In the genomic region with DNA sequence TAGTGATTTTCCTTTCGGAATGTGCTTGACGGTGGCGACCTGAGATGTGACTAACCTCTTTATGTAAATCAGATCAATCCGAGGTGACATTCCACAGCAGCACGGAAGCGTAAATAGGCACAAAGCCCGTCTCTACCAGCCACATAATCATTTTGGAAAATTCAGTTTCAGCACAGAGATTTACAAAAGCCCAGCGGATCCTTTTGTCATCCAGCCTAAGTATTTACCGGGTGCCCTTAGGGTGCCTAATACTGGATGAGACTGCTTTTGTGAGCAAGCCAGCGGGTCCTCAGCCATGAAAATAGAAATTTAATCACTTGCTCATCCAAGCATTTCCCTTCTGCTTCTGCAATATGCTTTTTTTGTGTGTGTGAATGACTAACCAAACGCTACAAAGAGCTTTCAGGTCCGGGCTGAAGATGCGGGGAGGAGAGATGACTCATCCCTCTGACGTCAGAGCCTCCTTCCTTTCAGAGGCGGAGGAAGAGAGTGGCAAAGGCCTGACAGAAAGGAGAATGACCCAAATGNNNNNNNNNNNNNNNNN, we compare ENCODE assay signal across 8 mouse cellular contexts.
A peak's percentile ranks its signal among the peaks of the same experiment; 100 is the strongest.
DNase-seq lines count a peak whose midpoint lies in the region; ATAC-seq and TF ChIP-seq lines count a peak whose summit lies in the region.

No protein-coding gene starts in this region.

- no peaks in the 10 kb centered on the region for H3K27me3 ChIP-seq in C2C12 (ENCODE audit: control insufficient read depth, insufficient read depth, insufficient read length)
- H3K27me3 ChIP-seq in embryonic facial prominence, embryonic 13.5 days = no peaks in the 10 kb centered on the region
- no peaks in the 10 kb centered on the region for H3K27me3 ChIP-seq in heart, embryonic 13.5 days (replicated peaks)
- H3K27me3 ChIP-seq in kidney, postnatal 0 days (ENCODE audit: insufficient read depth, low read length) = no peaks in the 10 kb centered on the region
- no peaks in the 10 kb centered on the region for H3K27me3 ChIP-seq in liver, embryonic 11.5 days (replicated peaks; ENCODE audit: control insufficient read depth, insufficient read depth, low read length)

- peak; percentile 67 for DNase-seq in adrenal gland, postnatal 14 days
- DNase-seq in kidney, postnatal 0 days (ENCODE audit: low spot score) = peak; percentile 51
- no peak for DNase-seq in liver, embryonic 11.5 days (ENCODE audit: low spot score)
- DNase-seq in natural killer cell, adult 2 months (ENCODE audit: low spot score in 2 of 2) = peak; percentile 74
- DNase-seq in thymus, postnatal 14 days = peak; percentile 10

- H3K9me3 ChIP-seq in embryonic facial prominence, embryonic 13.5 days = no peaks in the 10 kb centered on the region
- H3K9me3 ChIP-seq in heart, embryonic 13.5 days = no peaks in the 10 kb centered on the region
- no peaks in the 10 kb centered on the region for H3K9me3 ChIP-seq in kidney, postnatal 0 days (replicated peaks; ENCODE audit: low read length)
- no peaks in the 10 kb centered on the region for H3K9me3 ChIP-seq in liver, embryonic 11.5 days (ENCODE audit: control insufficient read depth, low read length)

- no peaks in the 10 kb centered on the region for H3K36me3 ChIP-seq in C2C12 (ENCODE audit: control insufficient read depth, insufficient read depth)
- H3K36me3 ChIP-seq in embryonic facial prominence, embryonic 13.5 days = no peaks in the 10 kb centered on the region
- no peaks in the 10 kb centered on the region for H3K36me3 ChIP-seq in heart, embryonic 13.5 days
- H3K36me3 ChIP-seq in kidney, postnatal 0 days (ENCODE audit: insufficient read depth, low read length) = no peaks in the 10 kb centered on the region
- no peaks in the 10 kb centered on the region for H3K36me3 ChIP-seq in liver, embryonic 11.5 days (ENCODE audit: control insufficient read depth, insufficient read depth, low read length)

- TF ChIP-seq CTCF in C2C12 (IDR thresholded peaks at IDR 0.05; ENCODE audit: control insufficient read depth, insufficient read depth, insufficient read length) = no peak
- TF ChIP-seq CTCF in kidney, postnatal 0 days (IDR thresholded peaks at IDR 0.05; ENCODE audit: low read depth) = no peak

- H3K79me3 ChIP-seq in C2C12 (ENCODE audit: low read depth) = no peaks in the 10 kb centered on the region

- H3K79me2 ChIP-seq in C2C12 (ENCODE audit: control insufficient read depth, insufficient read depth) = no peaks in the 10 kb centered on the region

- peak overlapping the region; percentile 54 for H3K9ac ChIP-seq in embryonic facial prominence, embryonic 13.5 days
- H3K9ac ChIP-seq in heart, embryonic 13.5 days = peak overlapping the region; percentile 78
- H3K9ac ChIP-seq in kidney, postnatal 0 days (ENCODE audit: low read depth, low read length) = no peak overlapping the region
- H3K9ac ChIP-seq in liver, embryonic 11.5 days (ENCODE audit: low read depth, low read length) = no peak overlapping the region

- no peak overlapping the region for H3K4me3 ChIP-seq in C2C12 (ENCODE audit: insufficient read depth, poor library complexity, severe bottlenecking)
- peak overlapping the region; percentile 41 for H3K4me3 ChIP-seq in embryonic facial prominence, embryonic 13.5 days
- peak overlapping the region; percentile 53 for H3K4me3 ChIP-seq in heart, embryonic 13.5 days
- H3K4me3 ChIP-seq in kidney, postnatal 0 days (replicated peaks; ENCODE audit: low read depth, low read length) = peak overlapping the region; percentile 20; the same call in 1 of the 2 replicates
- H3K4me3 ChIP-seq in liver, embryonic 11.5 days (ENCODE audit: low read depth, low read length) = no peak overlapping the region

- peak overlapping the region; percentile 53 for H3ac ChIP-seq in C2C12 (ENCODE audit: control insufficient read depth, insufficient read length, low read depth)

- H3K27ac ChIP-seq in embryonic facial prominence, embryonic 13.5 days = no peak overlapping the region
- H3K27ac ChIP-seq in heart, embryonic 13.5 days (replicated peaks) = 0 out of 2 replicates have a peak overlapping the region, but pooled peaks have one; percentile 8
- peak overlapping the region; percentile 47 for H3K27ac ChIP-seq in kidney, postnatal 0 days
- no peak overlapping the region for H3K27ac ChIP-seq in liver, embryonic 11.5 days (ENCODE audit: low read depth, low read length)

- no peak for ATAC-seq in embryonic facial prominence, embryonic 13.5 days (ENCODE audit: insufficient number of reproducible peaks, insufficient read depth, low FRiP score, low TSS enrichment, low read depth)
- ATAC-seq in heart, embryonic 13.5 days (ENCODE audit: extremely low read depth, insufficient number of reproducible peaks, low FRiP score, low TSS enrichment) = no peak
- peak; percentile 85 for ATAC-seq in kidney, postnatal 0 days (replicated peaks; ENCODE audit: low FRiP score, low read depth)
- no peak for ATAC-seq in liver, embryonic 11.5 days (replicated peaks; ENCODE audit: low FRiP score)

- H3K4me1 ChIP-seq in embryonic facial prominence, embryonic 13.5 days = 0 out of 2 replicates have a peak, but pooled peaks cover 11% of the 10 kb centered on the region
- H3K4me1 ChIP-seq in heart, embryonic 13.5 days = peaks cover 11% of the 10 kb centered on the region; the same call in 1 of the 2 replicates
- H3K4me1 ChIP-seq in kidney, postnatal 0 days (replicated peaks; ENCODE audit: insufficient read depth, low read length) = no peaks in the 10 kb centered on the region
- no peaks in the 10 kb centered on the region for H3K4me1 ChIP-seq in liver, embryonic 11.5 days (replicated peaks; ENCODE audit: control insufficient read depth, insufficient read depth, low read length)

- H3K4me2 ChIP-seq in embryonic facial prominence, embryonic 13.5 days = peak overlapping the region; percentile 62
- H3K4me2 ChIP-seq in heart, embryonic 13.5 days = peak overlapping the region; percentile 74
- peak overlapping the region; percentile 54 for H3K4me2 ChIP-seq in kidney, postnatal 0 days (ENCODE audit: low read length)
- H3K4me2 ChIP-seq in liver, embryonic 11.5 days = peak overlapping the region; percentile 26

- 2% methylated on average over 15 of the region's 15 CpGs for WGBS in embryonic facial prominence, embryonic 13.5 days
- 3% methylated on average over 15 of the region's 15 CpGs for WGBS in heart, embryonic 13.5 days
- WGBS in kidney, postnatal 0 days = 8% methylated on average over 15 of the region's 15 CpGs
- 10% methylated on average over 15 of the region's 15 CpGs for WGBS in liver, embryonic 11.5 days

TF ChIP-seq in C2C12, 6 proteins besides CTCF, POLR2A, EP300 and RAD21:
- no peak for TF ChIP-seq MAX (IDR thresholded peaks at IDR 0.05)
- peak; percentile 40 for TF ChIP-seq FOSL1 (IDR thresholded peaks at IDR 0.05; ENCODE audit: insufficient read depth, low read length, poor library complexity, severe bottlenecking)
- TF ChIP-seq MYOG (IDR thresholded peaks at IDR 0.05; ENCODE audit: control insufficient read depth, extremely low read depth, insufficient read length) = no peak
- TF ChIP-seq MYOD1 (IDR thresholded peaks at IDR 0.05; ENCODE audit: control insufficient read depth, insufficient read length, low read depth) = no peak
- TF ChIP-seq USF1 (IDR thresholded peaks at IDR 0.05; ENCODE audit: low read depth) = no peak
- no peak for TF ChIP-seq CEBPB (IDR thresholded peaks at IDR 0.05; ENCODE audit: low read depth)

Comparison
In these comparisons a context has a peak if more than half of its experiments do, and no peak if none do; other contexts are left out.
1. H3K4me3 ChIP-seq: peak in embryonic facial prominence, embryonic 13.5 days (single experiment), heart, embryonic 13.5 days (single experiment) and kidney, postnatal 0 days (single experiment); none in C2C12 (single experiment) and liver, embryonic 11.5 days (single experiment).
2. H3K27ac ChIP-seq: peak in heart, embryonic 13.5 days (single experiment) and kidney, postnatal 0 days (single experiment); none in embryonic facial prominence, embryonic 13.5 days (single experiment) and liver, embryonic 11.5 days (single experiment).
3. H3K9ac ChIP-seq: peak in embryonic facial prominence, embryonic 13.5 days (single experiment) and heart, embryonic 13.5 days (single experiment); none in kidney, postnatal 0 days (single experiment) and liver, embryonic 11.5 days (single experiment).
4. Peak in every context shown above with its lines, with median percentiles within 50 percentile points of each other: H3K4me2 ChIP-seq.